Mouse (Mus musculus) CH12.LX (cell line): ENCODE data around the gene Srcin1. TPM values are rescaled to one million over a fixed set of nuclear protein-coding genes. Genes with fewer than 3 reads are reported as not detected.

Source experiments
- DNase-seq: peaks from one replicate; pipeline ENCODE4 v3.0.0-alpha.2; 2013; ENCODE audit errors: extremely low read depth
- H3K27ac ChIP-seq: 2 replicates; pipeline ENCODE4 v1.5.1; 2012; ENCODE audit warnings: low read depth, mild to moderate bottlenecking, control low read depth, moderate library complexity; ENCODE audit not compliant: insufficient read depth
- H3K27me3 ChIP-seq: replicated peaks from 2 replicates; pipeline ENCODE3; 2012; ENCODE audit warnings: inconsistent platforms
- H3K36me3 ChIP-seq, 2 experiments: replicated peaks in 1 of 2; 2 replicates each; pipeline versions ENCODE3 to v1.6.1; 2012; ENCODE audit warnings: inconsistent platforms in 1 of 2, low read length in 1 of 2, mild to moderate bottlenecking in 1 of 2, mixed read lengths in 1 of 2, moderate library complexity in 1 of 2; ENCODE audit not compliant: control insufficient read depth in 1 of 2, insufficient read depth in 1 of 2
- H3K4me1 ChIP-seq, 2 experiments: 2 replicates each; pipeline ENCODE4 v1.6.1; 2012; ENCODE audit warnings: inconsistent platforms in 1 of 2, moderate library complexity in 1 of 2; ENCODE audit not compliant: insufficient read depth in 2 of 2, control insufficient read depth in 1 of 2
- H3K4me2 ChIP-seq: 2 replicates; pipeline ENCODE4 v1.6.1; 2012; ENCODE audit warnings: low read depth, mild to moderate bottlenecking, control low read depth; ENCODE audit not compliant: poor library complexity, insufficient read depth, severe bottlenecking
- H3K4me3 ChIP-seq, 3 experiments: fragments of 150-350 bp in 1 of 3; sonication (generic) in 1 of 3; replicated peaks in 1 of 3; 2 replicates each; pipeline versions ENCODE3 to v1.5.1; 2011 to 2012; ENCODE audit warnings: low read depth in 2 of 3, low read length in 2 of 3, mild to moderate bottlenecking in 2 of 3, moderate library complexity in 2 of 3, control low read depth in 1 of 3, improper control_type of control experiment in 1 of 3, inconsistent platforms in 1 of 3, mixed read lengths in 1 of 3; ENCODE audit not compliant: poor library complexity in 1 of 3
- H3K79me2 ChIP-seq: replicated peaks from 2 replicates; pipeline ENCODE4 v1.6.1; 2012; ENCODE audit warnings: mild to moderate bottlenecking, moderate library complexity; ENCODE audit not compliant: control insufficient read depth, poor library complexity, insufficient read depth, severe bottlenecking; ENCODE audit errors: extremely low read depth
- H3K9ac ChIP-seq: 2 replicates; pipeline ENCODE4 v1.6.1; 2012; ENCODE audit warnings: low read depth, mild to moderate bottlenecking, control low read depth, moderate library complexity; ENCODE audit not compliant: insufficient read depth
- H3K9me3 ChIP-seq: replicated peaks from 2 replicates; pipeline ENCODE3; 2012; ENCODE audit warnings: low read length, inconsistent platforms, mixed read lengths
- CHD1 ChIP-seq: IDR thresholded peaks from 2 replicates; pipeline ENCODE4 v1.6.1; 2012; ENCODE audit warnings: low read depth, low read length, improper control_type of control experiment, inconsistent platforms
- E2F4 ChIP-seq: IDR thresholded peaks from 2 replicates; pipeline ENCODE4 v1.6.1; 2011; ENCODE audit warnings: low read depth, low read length, improper control_type of control experiment; ENCODE audit not compliant: insufficient replicate concordance
- ELF1 ChIP-seq: IDR thresholded peaks from 2 replicates; pipeline ENCODE4 v1.6.1; 2014; ENCODE audit warnings: low read depth, mild to moderate bottlenecking, inconsistent platforms, low read length, improper control_type of control experiment
- EP300 ChIP-seq: IDR thresholded peaks from 2 replicates; pipeline ENCODE4 v1.6.1; 2011; ENCODE audit warnings: low read length, improper control_type of control experiment
- ETS1 ChIP-seq: conservative IDR thresholded peaks from 2 replicates; pipeline ENCODE4 v1.6.1; 2012; ENCODE audit warnings: low read depth, mild to moderate bottlenecking, inconsistent platforms, low read length, improper control_type of control experiment, moderate library complexity
- HCFC1 ChIP-seq: IDR thresholded peaks from 2 replicates; pipeline ENCODE4 v1.6.1; 2012; ENCODE audit warnings: low read depth, mild to moderate bottlenecking, inconsistent platforms, low read length, improper control_type of control experiment
- IRF4 ChIP-seq: IDR thresholded peaks from 2 replicates; pipeline ENCODE4 v1.6.1; 2014; ENCODE audit warnings: low read depth, mild to moderate bottlenecking, inconsistent platforms, low read length, improper control_type of control experiment
- JUN ChIP-seq: IDR thresholded peaks from 2 replicates; pipeline ENCODE4 v1.6.1; 2011; ENCODE audit warnings: low read depth, mild to moderate bottlenecking, low read length, improper control_type of control experiment, moderate library complexity; ENCODE audit not compliant: insufficient read depth
- JUND ChIP-seq: conservative IDR thresholded peaks from 2 replicates; pipeline ENCODE4 v1.6.1; 2011; ENCODE audit warnings: low read depth, low read length, improper control_type of control experiment
- MAFK ChIP-seq: IDR thresholded peaks from 2 replicates; pipeline ENCODE4 v1.6.1; 2011; ENCODE audit warnings: low read length, improper control_type of control experiment; ENCODE audit not compliant: insufficient replicate concordance
- MAX ChIP-seq: IDR thresholded peaks from 2 replicates; pipeline ENCODE4 v1.6.1; 2011; ENCODE audit warnings: low read length, improper control_type of control experiment
- MEF2A ChIP-seq: IDR thresholded peaks from 2 replicates; pipeline ENCODE4 v1.6.1; 2014; ENCODE audit warnings: low read depth, mild to moderate bottlenecking, inconsistent platforms, low read length, improper control_type of control experiment, borderline replicate concordance
- MYC ChIP-seq: IDR thresholded peaks from 2 replicates; pipeline ENCODE4 v1.6.1; 2011; ENCODE audit warnings: low read depth, mild to moderate bottlenecking, improper control_type of control experiment, low read length
- NELFE ChIP-seq: IDR thresholded peaks from 2 replicates; pipeline ENCODE4 v1.6.1; 2011; ENCODE audit warnings: low read depth, low read length, improper control_type of control experiment
- POLR2AphosphoS2 ChIP-seq: IDR thresholded peaks from 2 replicates; pipeline ENCODE4 v1.6.1; 2011; ENCODE audit warnings: low read depth, low read length, improper control_type of control experiment
- SIN3A ChIP-seq: IDR thresholded peaks from 2 replicates; pipeline ENCODE4 v1.6.1; 2012; ENCODE audit warnings: low read length, improper control_type of control experiment, inconsistent platforms
- SMC3 ChIP-seq: IDR thresholded peaks from 2 replicates; pipeline ENCODE4 v1.6.1; 2011; ENCODE audit warnings: low read depth, low read length, improper control_type of control experiment
- TCF12 ChIP-seq: IDR thresholded peaks from 2 replicates; pipeline ENCODE4 v1.6.1; 2014; ENCODE audit warnings: low read depth, mild to moderate bottlenecking, inconsistent platforms, low read length, improper control_type of control experiment
- USF1 ChIP-seq: IDR thresholded peaks from 2 replicates; pipeline ENCODE4 v1.6.1; 2014; ENCODE audit warnings: low read depth, mild to moderate bottlenecking, inconsistent platforms, low read length, improper control_type of control experiment
- ZNF384 ChIP-seq: IDR thresholded peaks from 2 replicates; pipeline ENCODE4 v1.6.1; 2012; ENCODE audit warnings: low read depth, low read length, improper control_type of control experiment, inconsistent platforms
- dilution Hi-C: fragments of 300-500 bp; cut with MboI; formaldehyde crosslinking; loops from 2 replicates; pipeline ENCODE4 v1.14.3; 2020; ENCODE audit warnings: low sequenced_read_pairs; ENCODE audit not compliant: extremely low pct_unique_long_range_greater_than_20kb, extremely low pct_ligation_motif_present
- in situ Hi-C: fragments of 300-500 bp; cut with MboI; formaldehyde crosslinking; loops from 3 replicates; pipeline ENCODE4 v1.14.3; 2019; ENCODE audit warnings: low sequenced_read_pairs, low pct_ligation_motif_present, low pct_unique_long_range_greater_than_20kb, mixed read lengths
- polyA plus RNA-seq: library from polyadenylated mRNA; unstranded; fragments of >175 nt; gene quantifications from 2 replicates; pipeline ENCODE4 v1.2.1, GENCODE M21; 2012; ENCODE audit warnings: low read depth; ENCODE audit not compliant: insufficient read length
- total RNA-seq, 2 experiments: library from RNA; depleted of rRNA; stranded (reverse); fragments of 300-350 nt in 1 of 2; fragments of >200 nt in 1 of 2; gene quantifications; 2 replicates each; pipeline ENCODE4 v1.2.3; 2012 to 2014

The Srcin1 gene
- total and polyA plus RNA-seq, 3 experiments, result 0.08 to 0.09 TPM; not detected in 1

DNA sequence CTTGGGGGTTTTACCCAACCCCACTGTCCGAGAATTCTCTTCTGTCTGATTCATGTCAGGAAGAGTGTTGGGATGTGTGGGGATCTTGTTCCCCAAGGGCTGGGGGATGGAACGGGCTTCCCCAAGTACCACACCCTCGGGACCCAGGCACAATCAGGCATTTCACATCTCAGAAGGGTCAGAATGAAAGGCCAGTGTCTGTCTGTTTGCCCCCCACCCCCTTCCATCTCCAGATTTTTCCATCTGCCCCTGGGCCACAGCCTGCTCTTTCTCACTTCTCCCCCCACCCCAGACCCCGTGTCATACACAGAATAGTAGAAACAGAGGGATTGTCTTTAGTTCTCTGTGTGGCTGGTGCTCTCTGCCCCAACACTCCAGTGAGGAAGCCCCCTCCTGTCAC is 32.9 kb upstream of the Srcin1 start:
- TF ChIP-seq JUND, result no peak
- TF ChIP-seq MYC, result no peak
- TF ChIP-seq SIN3A, result no peak
- no peak for TF ChIP-seq JUN
- TF ChIP-seq TCF12, result no peak
- no peak for TF ChIP-seq HCFC1
- TF ChIP-seq USF1, result no peak
- TF ChIP-seq ELF1, result no peak
- no peak for TF ChIP-seq EP300
- no peak for TF ChIP-seq E2F4
- no peak for TF ChIP-seq MAX
- no peak for TF ChIP-seq MEF2A
- TF ChIP-seq NELFE, result no peak
- Histone ChIP-seq H3K9me3 (no peaks in the 10 kb centered on the region), H3K4me2 (no peak overlapping the region), H3K36me3 (no peaks in the 10 kb centered on the region), H3K79me2 (no peaks in the 10 kb centered on the region), H3K4me3 (no peak overlapping the region), H3K27ac (no peak overlapping the region), H3K27me3 (peaks cover 50% of the 10 kb centered on the region), H3K9ac (no peak overlapping the region), H3K4me1 (peaks cover 9 to 12% of the 10 kb centered on the region in 2 experiments; a peak in 3 of 4 replicates)
- DNase-seq, result no peak
- in situ Hi-C loops (no loop called here), dilution Hi-C loops (no loop called here)

- TF ChIP-seq SIN3A (no peak), JUND (no peak), ELF1 (no peak), MAFK (no peak), MYC (no peak), TCF12 (no peak), IRF4 (no peak), JUN (no peak), NELFE (no peak), SMC3 (no peak), POLR2AphosphoS2 (no peak), CHD1 (no peak), EP300 (no peak), HCFC1 (no peak), ETS1 (no peak), ZNF384 (no peak)
- in situ Hi-C loops, result no loop called here
- H3K4me3 ChIP-seq, result no peak overlapping the region
- no peak overlapping the region for H3K27ac ChIP-seq
- no peaks in the 10 kb centered on the region for H3K36me3 ChIP-seq
- H3K27me3 ChIP-seq, result peaks cover 46% of the 10 kb centered on the region
- H3K79me2 ChIP-seq, result no peaks in the 10 kb centered on the region
- peaks cover 9 to 22% of the 10 kb centered on the region in 2 experiments; a peak in 3 of 4 replicates for H3K4me1 ChIP-seq
- no peaks in the 10 kb centered on the region for H3K9me3 ChIP-seq
- no peak overlapping the region for H3K4me2 ChIP-seq
- H3K9ac ChIP-seq, result no peak overlapping the region
- no peak for DNase-seq
- dilution Hi-C loops, result no loop called here
These were observed 31.2 kb upstream of the Srcin1 start for GRCm38 (mm10) chr11:97607056-97607725.
